Mouse (Mus musculus) neural tube, embryonic 11.5 days (tissue): ENCODE data around the gene Ccdc38. TPM values are rescaled to one million over a fixed set of nuclear protein-coding genes. Genes with fewer than 3 reads are reported as not detected.

Source experiments
- ATAC-seq: fragments of 200-750 bp; cut with Nextera tagmentation; 2 replicates; pipeline ENCODE4 v1.8.0; 2017; ENCODE audit warnings: moderate number of reproducible peaks, mild to moderate bottlenecking, moderate TSS enrichment, moderate library complexity; ENCODE audit not compliant: insufficient read depth, low FRiP score, low TSS enrichment
- DNase-seq: peaks from one replicate; pipeline ENCODE4 v3.0.0-alpha.2; 2015; ENCODE audit warnings: low spot score
- H3K27ac ChIP-seq: fragments of 300-500 bp; sonication (generic); 2 replicates; pipeline ENCODE4 v1.5.1; 2014; ENCODE audit warnings: low read depth, mild to moderate bottlenecking, low read length
- H3K27me3 ChIP-seq: fragments of 300-500 bp; sonication (generic); 2 replicates; pipeline ENCODE4 v1.6.1; 2014; ENCODE audit warnings: mild to moderate bottlenecking, low read length, mixed read lengths; ENCODE audit not compliant: control insufficient read depth, insufficient read depth
- H3K36me3 ChIP-seq: fragments of 300-500 bp; sonication (generic); 2 replicates; pipeline ENCODE4 v1.6.1; 2014; ENCODE audit warnings: mild to moderate bottlenecking, low read length, moderate library complexity, mixed read lengths; ENCODE audit not compliant: control insufficient read depth, insufficient read depth
- H3K4me1 ChIP-seq: fragments of 300-500 bp; sonication (generic); 2 replicates; pipeline ENCODE4 v1.6.1; 2014; ENCODE audit warnings: low read length, mixed read lengths; ENCODE audit not compliant: control insufficient read depth, insufficient read depth
- H3K4me2 ChIP-seq: fragments of 300-500 bp; sonication (generic); 2 replicates; pipeline ENCODE4 v1.6.1; 2014; ENCODE audit warnings: low read depth, mild to moderate bottlenecking, moderate library complexity
- H3K4me3 ChIP-seq: fragments of 300-500 bp; sonication (generic); 2 replicates; pipeline ENCODE4 v1.5.1; 2014; ENCODE audit warnings: low read depth, low read length
- H3K9ac ChIP-seq: fragments of 300-500 bp; sonication (generic); 2 replicates; pipeline ENCODE4 v1.6.1; 2014; ENCODE audit warnings: mild to moderate bottlenecking, low read length
- H3K9me3 ChIP-seq: fragments of 300-500 bp; sonication (generic); 2 replicates; pipeline ENCODE4 v1.6.1; 2016; ENCODE audit warnings: low read length; ENCODE audit not compliant: control insufficient read depth
- WGBS: fragments of 180-500 bp; shearing (Covaris S2); extraction: QIAGEN DNeasy Blood & Tissue Kit; methylation state at CpG from one replicate; pipeline ENCODE4 v1.1.7; 2014; 5-methylcytosine and 5-hydroxymethylcytosine counted together
- polyA plus RNA-seq: library from polyadenylated mRNA; unstranded; fragments of >200 nt; fragmentation: Nextera tagmentation; extraction: Ambion mirVana; gene quantifications from 2 replicates; pipeline ENCODE4 v1.2.1, GENCODE M21; 2014

The Ccdc38 gene
- polyA plus RNA-seq, 1 experiment from 2014 or later: 0.33 TPM

DNA sequence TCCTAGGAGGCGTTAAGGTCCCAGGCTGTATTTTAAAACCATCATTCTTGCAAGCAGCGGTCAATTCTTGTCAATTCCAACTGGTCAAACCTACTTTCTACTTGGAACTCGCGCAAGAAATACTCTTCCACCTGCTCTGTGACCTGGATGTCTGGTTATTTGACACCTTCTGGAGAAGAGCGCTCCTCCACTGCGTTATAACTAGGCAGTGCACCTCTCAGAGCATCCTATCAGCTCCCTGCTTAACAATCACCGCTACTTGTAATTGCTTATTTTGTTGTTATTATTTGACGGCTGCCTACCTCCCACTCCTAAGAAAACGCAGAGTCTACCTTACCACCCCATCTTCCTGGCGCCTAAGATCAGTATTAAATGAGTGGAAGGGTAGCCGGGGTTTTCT is 48.4 kb downstream of the Ccdc38 start:
- no peak for ATAC-seq
- Histone ChIP-seq H3K4me1 (peaks cover 11% of the 10 kb centered on the region; the same call in 1 of the 2 replicates), H3K27ac (peak overlapping the region; percentile 74), H3K4me2 (peak overlapping the region; percentile 89), H3K4me3 (peak overlapping the region; percentile 68), H3K9ac (peak overlapping the region; percentile 93), H3K9me3 (no peaks in the 10 kb centered on the region), H3K27me3 (no peaks in the 10 kb centered on the region), H3K36me3 (no peaks in the 10 kb centered on the region)
- 1% methylated on average over 11 of the region's 11 CpGs for WGBS
- DNase-seq: no peak

DNA sequence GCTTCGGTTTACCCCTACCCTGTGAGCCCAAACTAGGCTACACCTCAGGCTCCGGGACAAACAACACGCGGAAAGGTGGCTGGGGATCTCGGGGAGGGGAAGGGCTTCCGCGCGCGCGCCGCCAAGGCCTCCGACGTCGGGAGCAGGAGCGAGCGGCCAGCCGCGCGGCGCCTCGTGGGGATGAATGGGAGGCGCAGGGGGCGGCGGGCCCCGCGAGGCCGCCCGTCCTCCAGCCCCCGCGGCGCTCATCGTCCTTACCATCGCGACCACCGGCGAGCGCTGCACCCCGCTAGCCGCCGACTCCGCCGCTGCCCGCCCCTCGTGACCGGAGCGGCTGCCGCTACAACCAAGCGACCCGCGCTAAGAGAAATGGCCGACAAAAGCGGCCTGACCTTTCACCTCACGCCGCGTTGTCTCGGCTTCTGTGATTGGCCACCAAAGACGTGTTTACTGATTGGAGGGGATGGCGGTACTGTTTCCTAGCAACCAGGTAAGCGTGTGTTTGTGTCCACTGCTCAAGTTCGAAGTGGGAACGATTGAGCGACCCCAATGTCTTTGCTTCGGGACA is 48.9 kb downstream of the Ccdc38 start, which contains the start of gene Snrpf:
Gene Snrpf, minus strand, starts transcription at position 426 of the 568 bp plus-strand sequence.
- Histone ChIP-seq H3K9me3 (no peaks in the 10 kb centered on the region), H3K27me3 (no peaks in the 10 kb centered on the region), H3K4me2 (peak within 1 kb of the TSS; percentile 89), H3K36me3 (no peaks in the 10 kb centered on the region), H3K4me3 (peak within 1 kb of the TSS; percentile 68), H3K27ac (peak within 1 kb of the TSS; percentile 74), H3K9ac (peak within 1 kb of the TSS; percentile 93), H3K4me1 (peaks cover 11% of the 10 kb centered on the region; the same call in 1 of the 2 replicates)
- ATAC-seq (peak; percentile 89), DNase-seq (peak; percentile 96)
- WGBS: under 1% methylated on average over 63 of the region's 63 CpGs

DNA sequence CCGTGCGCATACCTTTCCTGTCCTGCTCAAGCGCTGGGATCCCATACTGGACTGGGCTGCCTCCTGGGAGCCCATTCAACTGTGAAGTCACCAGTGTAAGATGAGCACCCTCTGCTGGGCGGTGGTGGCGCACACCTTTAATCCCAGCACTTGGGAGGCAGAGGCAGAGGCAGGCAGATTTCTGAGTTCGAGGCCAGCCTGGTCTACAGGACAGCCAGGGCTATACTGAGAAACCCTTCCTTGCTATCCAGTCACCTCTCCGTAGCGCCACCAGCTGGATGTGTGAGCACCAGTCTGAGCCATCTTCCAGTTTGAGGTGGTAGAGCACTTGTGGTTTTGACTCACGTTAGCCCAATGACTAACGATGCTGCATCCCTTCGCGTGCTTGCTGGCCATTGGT is 52.0 kb downstream of the Ccdc38 start:
- Histone ChIP-seq H3K4me2 (no peak overlapping the region), H3K9ac (no peak overlapping the region), H3K4me1 (peaks cover 11% of the 10 kb centered on the region; the same call in 1 of the 2 replicates), H3K27ac (no peak overlapping the region), H3K9me3 (no peaks in the 10 kb centered on the region), H3K4me3 (no peak overlapping the region), H3K36me3 (no peaks in the 10 kb centered on the region), H3K27me3 (no peaks in the 10 kb centered on the region)
- peak; percentile 19 for DNase-seq
- ATAC-seq: no peak
- 53% methylated on average over 12 of the region's 12 CpGs for WGBS

DNA sequence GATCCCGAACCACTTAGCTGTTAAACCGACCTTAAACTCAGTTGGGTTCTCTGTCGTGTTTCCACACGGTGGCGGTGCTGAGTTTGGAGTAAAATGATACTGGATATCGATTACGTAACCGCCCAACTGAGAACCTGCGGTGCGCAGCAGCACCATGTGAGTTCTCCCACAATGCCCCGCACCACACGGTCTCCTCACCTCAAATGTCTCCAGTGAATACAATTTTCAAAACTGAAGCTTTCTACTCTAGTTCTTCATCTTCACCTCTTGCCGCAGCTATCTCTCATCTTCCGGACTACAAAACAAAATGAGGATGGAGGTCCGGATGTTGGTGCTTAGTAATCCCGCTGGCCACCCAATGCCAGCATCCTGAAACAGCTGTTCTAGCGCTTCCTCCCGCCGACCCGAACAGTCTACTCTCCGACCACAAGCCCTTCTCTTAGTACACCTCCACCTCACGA is 53.6 kb downstream of the Ccdc38 start:
- no peaks in the 10 kb centered on the region for H3K4me1 ChIP-seq
- peak overlapping the region; percentile 56 for H3K9ac ChIP-seq
- H3K36me3 ChIP-seq: no peaks in the 10 kb centered on the region
- peak; percentile 90 for DNase-seq
- no peaks in the 10 kb centered on the region for H3K9me3 ChIP-seq
- H3K4me3 ChIP-seq: peak overlapping the region; percentile 29
- H3K4me2 ChIP-seq: peak overlapping the region; percentile 64
- WGBS: 3% methylated on average over 22 of the region's 22 CpGs
- no peaks in the 10 kb centered on the region for H3K27me3 ChIP-seq
- no peak overlapping the region for H3K27ac ChIP-seq
- peak; percentile 68; the same call in 1 of the 2 replicates for ATAC-seq

DNA sequence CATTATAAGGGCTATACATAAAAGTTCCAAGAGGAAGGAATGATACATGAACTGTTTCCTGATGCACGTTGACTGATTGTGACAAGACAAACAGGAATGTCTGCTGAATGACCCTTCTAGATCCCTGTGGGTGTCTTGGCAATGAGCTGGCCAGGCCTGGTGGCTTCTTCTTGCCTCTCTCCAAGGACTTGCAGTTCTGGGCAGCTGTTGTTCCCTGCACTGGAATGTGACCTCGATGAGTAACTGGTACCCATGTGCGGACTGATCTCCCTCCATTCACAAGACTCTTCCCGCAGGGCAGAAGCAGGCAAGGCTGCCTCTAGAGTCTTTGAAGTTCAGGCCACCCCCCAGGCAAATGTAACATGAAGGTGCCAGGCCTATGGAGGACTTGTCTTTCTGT is 55.4 kb downstream of the Ccdc38 start:
- Histone ChIP-seq H3K36me3 (no peaks in the 10 kb centered on the region), H3K9ac (no peak overlapping the region), H3K9me3 (no peaks in the 10 kb centered on the region), H3K27ac (no peak overlapping the region), H3K4me2 (no peak overlapping the region), H3K4me1 (no peaks in the 10 kb centered on the region), H3K4me3 (no peak overlapping the region), H3K27me3 (no peaks in the 10 kb centered on the region)
- ATAC-seq (no peak), DNase-seq (no peak)
- WGBS: 68% methylated on average over 4 of the region's 4 CpGs

DNA sequence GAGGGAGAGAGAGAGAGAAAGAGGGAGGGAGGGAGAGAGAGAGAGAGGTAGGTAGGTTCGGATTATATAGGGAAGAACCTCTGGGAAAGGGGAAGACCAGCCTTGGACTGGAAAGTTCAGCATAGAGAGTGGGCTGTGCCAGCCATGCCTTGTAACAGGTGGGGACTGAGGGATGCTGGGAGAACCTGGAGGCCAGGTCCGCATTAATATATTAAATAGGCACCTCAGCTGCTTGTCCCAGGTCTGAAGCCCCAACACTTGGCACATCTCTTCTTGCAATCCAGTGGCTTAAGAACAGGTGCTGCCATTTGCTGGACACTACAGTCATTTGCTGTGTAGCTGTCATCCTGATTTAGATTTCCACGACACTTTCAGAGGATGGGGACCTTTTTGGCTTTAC is 56.2 kb downstream of the Ccdc38 start:
- 77% methylated on average over 3 of the region's 3 CpGs for WGBS
- DNase-seq (no peak), ATAC-seq (no peak)
- H3K4me3 ChIP-seq: no peak overlapping the region
- no peak overlapping the region for H3K9ac ChIP-seq
- H3K4me2 ChIP-seq: no peak overlapping the region
- no peaks in the 10 kb centered on the region for H3K36me3 ChIP-seq
- H3K9me3 ChIP-seq: no peaks in the 10 kb centered on the region
- no peaks in the 10 kb centered on the region for H3K4me1 ChIP-seq
- H3K27ac ChIP-seq: no peak overlapping the region
- H3K27me3 ChIP-seq: no peaks in the 10 kb centered on the region

DNA sequence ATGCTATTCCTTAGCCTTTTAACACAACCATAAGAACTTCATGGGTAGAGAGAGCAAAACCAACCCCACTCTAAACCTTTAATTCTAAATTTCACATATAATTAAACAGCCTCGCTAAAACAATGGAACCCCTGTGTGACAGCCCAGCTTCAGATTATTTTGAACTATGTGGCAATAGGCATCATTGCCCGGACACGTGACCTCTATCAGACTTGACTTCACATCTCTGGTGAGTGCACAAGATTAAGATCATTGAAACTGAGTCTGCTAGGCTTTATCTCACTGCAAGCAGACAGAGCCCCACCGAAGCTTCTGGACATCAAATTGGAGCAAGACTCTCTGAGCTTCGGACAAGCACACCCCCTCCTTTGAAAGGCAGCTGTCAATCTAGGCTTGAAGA is 61.9 kb downstream of the Ccdc38 start:
- Histone ChIP-seq H3K4me1 (no peaks in the 10 kb centered on the region), H3K9me3 (no peaks in the 10 kb centered on the region), H3K9ac (no peak overlapping the region), H3K4me2 (no peak overlapping the region), H3K27ac (no peak overlapping the region), H3K36me3 (no peaks in the 10 kb centered on the region), H3K4me3 (no peak overlapping the region), H3K27me3 (no peaks in the 10 kb centered on the region)
- DNase-seq (no peak), ATAC-seq (no peak)
- 90% methylated on average over 5 of the region's 5 CpGs for WGBS

DNA sequence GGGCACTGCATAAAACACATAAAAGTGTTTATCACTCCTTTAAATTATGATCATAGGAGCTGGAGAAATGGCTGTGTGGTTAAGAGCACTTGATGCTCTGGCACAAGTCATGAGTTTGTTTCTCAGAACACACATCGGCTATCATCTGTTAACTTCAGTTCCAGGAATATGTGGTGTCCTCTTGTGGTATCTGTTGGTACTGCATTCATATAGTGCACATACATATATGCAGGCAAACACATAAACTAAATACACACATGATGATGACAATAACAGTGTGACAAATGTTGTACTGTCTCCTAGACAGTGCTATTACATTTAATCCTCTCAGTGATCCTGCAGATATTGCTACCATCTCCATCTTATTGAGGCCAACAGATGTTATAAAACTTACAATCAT is 62.8 kb downstream of the Ccdc38 start:
- Histone ChIP-seq H3K27ac (no peak overlapping the region), H3K9me3 (no peaks in the 10 kb centered on the region), H3K4me3 (no peak overlapping the region), H3K4me2 (no peak overlapping the region), H3K4me1 (no peaks in the 10 kb centered on the region), H3K36me3 (no peaks in the 10 kb centered on the region), H3K9ac (no peak overlapping the region), H3K27me3 (no peaks in the 10 kb centered on the region)
- DNase-seq (no peak), ATAC-seq (no peak)
- 98% methylated on average over 1 of the region's 1 CpGs for WGBS

DNA sequence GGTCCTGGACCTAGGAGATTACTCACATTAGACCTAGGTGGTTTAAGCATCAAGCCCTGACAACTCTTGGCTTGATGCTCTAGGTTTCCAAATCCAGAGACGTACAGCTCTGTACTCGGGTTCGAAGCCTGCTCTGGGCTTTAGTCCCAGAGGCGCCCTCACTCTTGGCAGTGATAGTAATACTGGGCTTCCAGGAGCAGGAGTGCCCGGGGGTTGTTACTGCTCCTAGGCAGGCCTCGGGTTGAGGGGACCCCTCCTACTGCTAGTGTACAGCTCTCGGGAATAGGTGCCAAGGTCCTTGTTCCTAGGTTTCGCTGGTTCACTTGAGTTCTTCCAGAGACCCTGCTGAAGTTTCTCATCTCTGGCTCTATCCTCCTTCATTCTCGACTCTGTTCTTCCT is 65.9 kb downstream of the Ccdc38 start:
- Histone ChIP-seq H3K27ac (no peak overlapping the region), H3K9ac (no peak overlapping the region), H3K4me1 (no peaks in the 10 kb centered on the region), H3K27me3 (no peaks in the 10 kb centered on the region), H3K9me3 (no peaks in the 10 kb centered on the region), H3K36me3 (no peaks in the 10 kb centered on the region), H3K4me2 (no peak overlapping the region), H3K4me3 (no peak overlapping the region)
- DNase-seq (no peak), ATAC-seq (no peak)
- WGBS: 90% methylated on average over 9 of the region's 9 CpGs
